8 mouse cellular contexts compared by ENCODE assay signal in the genomic region with DNA sequence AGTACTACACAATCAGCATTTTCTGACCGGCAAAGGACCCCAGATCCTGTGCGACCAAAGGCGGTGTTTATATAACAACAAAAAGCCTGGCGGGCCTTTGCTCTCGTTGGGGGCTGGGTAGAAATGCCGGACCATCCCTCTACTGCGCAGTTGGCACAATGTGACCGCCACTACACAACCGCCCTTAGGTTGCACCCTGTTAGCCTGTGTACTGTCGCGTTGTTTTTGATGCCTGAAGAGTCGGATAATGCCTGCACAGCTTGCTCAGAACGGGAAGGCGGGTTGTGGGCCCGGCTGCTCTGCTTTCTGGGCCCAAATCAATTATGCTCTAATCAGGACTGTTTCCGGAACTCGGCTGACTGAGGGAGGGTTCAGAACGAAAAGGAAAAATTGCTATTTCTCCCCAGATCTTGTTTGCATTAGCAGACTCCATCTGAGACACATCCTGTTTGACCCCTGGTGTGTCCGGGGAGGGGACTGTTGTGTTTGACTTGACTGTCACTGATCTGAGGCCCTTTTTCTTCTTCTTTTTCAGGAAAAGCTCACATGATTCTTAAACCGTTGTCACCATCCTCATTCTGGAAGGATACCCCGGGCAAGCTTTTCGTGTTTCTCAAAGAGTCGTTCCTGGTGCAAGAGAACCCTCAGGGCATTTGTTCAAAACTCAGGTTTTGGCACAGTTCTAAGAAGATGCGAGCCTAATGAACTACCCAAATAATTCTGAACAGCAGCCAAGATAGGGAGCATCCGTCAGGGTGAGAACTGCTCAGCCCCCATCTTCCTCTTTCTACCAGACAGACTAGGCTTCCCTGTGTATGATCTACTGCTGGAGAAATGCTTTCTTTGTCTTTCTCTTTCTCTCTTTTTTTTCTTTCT. TPM values are rescaled to one million over a fixed set of nuclear protein-coding genes. Genes with fewer than 3 reads are reported as not detected.
A peak's percentile ranks its signal among the peaks of the same experiment; 100 is the strongest.
DNase-seq lines count a peak whose midpoint lies in the region; ATAC-seq and TF ChIP-seq lines count a peak whose summit lies in the region.

No protein-coding gene starts in this region.

- H3K4me2 ChIP-seq in kidney, embryonic 15.5 days = peak overlapping the region; percentile 47

- H3K4me3 ChIP-seq in testis, adult 2 months (ENCODE audit: control insufficient read depth, low read depth, low read length) = no peak overlapping the region
- no peak overlapping the region for H3K4me3 ChIP-seq in kidney, embryonic 15.5 days (replicated peaks)

- WGBS in kidney, embryonic 15.5 days = 23% methylated on average over 25 of the region's 25 CpGs

- no peaks in the 10 kb centered on the region for H3K36me3 ChIP-seq in testis, adult 2 months (ENCODE audit: control insufficient read depth, insufficient read depth, low read length)
- no peaks in the 10 kb centered on the region for H3K36me3 ChIP-seq in kidney, embryonic 15.5 days

- TF ChIP-seq POLR2A in testis, adult 2 months (IDR thresholded peaks at IDR 0.05; ENCODE audit: control insufficient read depth, low read depth, low read length) = no peak

- no peaks in the 10 kb centered on the region for H3K27me3 ChIP-seq in testis, adult 2 months (ENCODE audit: control insufficient read depth, insufficient read depth, low read length)
- no peaks in the 10 kb centered on the region for H3K27me3 ChIP-seq in kidney, embryonic 15.5 days

- H3K9me3 ChIP-seq in kidney, embryonic 15.5 days (replicated peaks) = no peaks in the 10 kb centered on the region

- H3K4me1 ChIP-seq in testis, adult 2 months (ENCODE audit: control insufficient read depth, insufficient read depth, low read length) = no peaks in the 10 kb centered on the region
- H3K4me1 ChIP-seq in kidney, embryonic 15.5 days = peaks cover 38% of the 10 kb centered on the region

- no peak for DNase-seq in testis, postnatal 10 days (ENCODE audit: low spot score)
- DNase-seq in heart, adult 9 months (ENCODE audit: low spot score in 2 of 2) = peak; percentile 39 to 46
- DNase-seq in lung, postnatal 4 days = peak; percentile 69 to 79
- DNase-seq in thymus, postnatal 0 days (ENCODE audit: low spot score) = no peak
- no peak for DNase-seq in right cerebral cortex, postnatal 25 days
- DNase-seq in left cerebral cortex, adult 11 months (ENCODE audit: low spot score) = no peak

- H3K27ac ChIP-seq in testis, adult 2 months (ENCODE audit: control insufficient read depth, insufficient read depth, low read depth, low read length) = peak overlapping the region; percentile 8; the same call in 1 of the 2 replicates
- peak overlapping the region; percentile 95 for H3K27ac ChIP-seq in kidney, embryonic 15.5 days

- TF ChIP-seq CTCF in testis, adult 2 months (IDR thresholded peaks at IDR 0.05; ENCODE audit: control insufficient read depth, insufficient read depth, insufficient replicate concordance, low read depth, low read length) = no peak

- no peak overlapping the region for H3K9ac ChIP-seq in kidney, embryonic 15.5 days

- peak; percentile 49 for ATAC-seq in kidney, embryonic 15.5 days (replicated peaks; ENCODE audit: low FRiP score)

RNA-seq across cellular contexts. Expression of gene Xpnpep1, which starts 47.5 kb away (rescaled TPM):
- polyA plus RNA-seq in testis, adult 2 months (2012; rRNA removed) = 138 and 141 TPM in 2 replicates
- polyA plus RNA-seq in kidney, embryonic 15.5 days (2015; fragmentation: Nextera tagmentation; extraction: Ambion mirVana) = 148 and 168 TPM in 2 replicates
- 79.6 and 81.6 TPM in 2 replicates for polyA plus RNA-seq in thymus, postnatal 0 days (2015; fragmentation: Nextera tagmentation; extraction: Ambion mirVana)

RNA-seq across cellular contexts. Expression of gene Add3, which starts 52.7 kb away (rescaled TPM):
- 27.2 and 29.0 TPM in 2 replicates for polyA plus RNA-seq in testis, adult 2 months (2012; rRNA removed)
- polyA plus RNA-seq in kidney, embryonic 15.5 days (2015; fragmentation: Nextera tagmentation; extraction: Ambion mirVana) = 80.1 and 85.6 TPM in 2 replicates
- polyA plus RNA-seq in thymus, postnatal 0 days (2015; fragmentation: Nextera tagmentation; extraction: Ambion mirVana) = 41.5 and 42.7 TPM in 2 replicates

Comparison
In these comparisons a context has a peak if more than half of its experiments do, and no peak if none do; other contexts are left out.
1. DNase-seq: peak in heart, adult 9 months (2 of 2) and lung, postnatal 4 days (2 of 2); none in testis, postnatal 10 days (single experiment), thymus, postnatal 0 days (single experiment), right cerebral cortex, postnatal 25 days (single experiment) and left cerebral cortex, adult 11 months (single experiment).